Mouse (Mus musculus) brain, embryonic 14.5 days (tissue): Measurements from ENCODE around the gene Nfkbib.

Experiments
- CTCF ChIP-seq: fragments of 200-500 bp; IDR thresholded peaks from 2 replicates; pipeline ENCODE4 v1.5.1; 2012; ENCODE audit warnings: inconsistent platforms, mild to moderate bottlenecking, moderate library complexity, borderline replicate concordance; ENCODE audit not compliant: insufficient read depth, insufficient read length; ENCODE audit errors: extremely low read depth
- POLR2A ChIP-seq: fragments of 200-500 bp; IDR thresholded peaks from 2 replicates; pipeline ENCODE4 v1.6.1; 2012; ENCODE audit warnings: mild to moderate bottlenecking, inconsistent platforms, borderline replicate concordance; ENCODE audit not compliant: poor library complexity, insufficient read depth, insufficient read length, severe bottlenecking; ENCODE audit errors: extremely low read depth

DNA sequence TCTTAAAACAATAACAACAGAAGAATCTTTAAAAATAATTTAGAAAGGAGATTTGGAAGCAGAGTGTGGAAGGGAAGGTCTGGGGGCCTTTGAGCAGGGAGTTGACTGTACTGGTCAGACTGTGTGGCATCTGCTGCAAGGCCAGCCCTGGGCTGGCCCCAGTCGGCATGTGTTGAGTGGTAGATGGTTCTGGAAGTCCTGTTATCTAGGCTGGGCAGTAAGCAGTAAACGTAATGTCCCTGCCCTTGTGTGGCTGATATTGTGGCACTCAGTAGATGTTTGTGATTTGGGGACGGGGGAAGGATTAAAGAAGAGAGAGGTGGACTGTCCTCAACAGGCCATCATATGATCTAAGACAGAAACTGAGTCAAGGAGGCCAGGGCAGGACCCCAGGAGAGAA lies 3.0 kb upstream of the Nfkbib start:
- no peak for TF ChIP-seq POLR2A
- no peak for TF ChIP-seq CTCF
